Comparison of ENCODE assay signal across 10 mouse cellular contexts in the genomic region with DNA sequence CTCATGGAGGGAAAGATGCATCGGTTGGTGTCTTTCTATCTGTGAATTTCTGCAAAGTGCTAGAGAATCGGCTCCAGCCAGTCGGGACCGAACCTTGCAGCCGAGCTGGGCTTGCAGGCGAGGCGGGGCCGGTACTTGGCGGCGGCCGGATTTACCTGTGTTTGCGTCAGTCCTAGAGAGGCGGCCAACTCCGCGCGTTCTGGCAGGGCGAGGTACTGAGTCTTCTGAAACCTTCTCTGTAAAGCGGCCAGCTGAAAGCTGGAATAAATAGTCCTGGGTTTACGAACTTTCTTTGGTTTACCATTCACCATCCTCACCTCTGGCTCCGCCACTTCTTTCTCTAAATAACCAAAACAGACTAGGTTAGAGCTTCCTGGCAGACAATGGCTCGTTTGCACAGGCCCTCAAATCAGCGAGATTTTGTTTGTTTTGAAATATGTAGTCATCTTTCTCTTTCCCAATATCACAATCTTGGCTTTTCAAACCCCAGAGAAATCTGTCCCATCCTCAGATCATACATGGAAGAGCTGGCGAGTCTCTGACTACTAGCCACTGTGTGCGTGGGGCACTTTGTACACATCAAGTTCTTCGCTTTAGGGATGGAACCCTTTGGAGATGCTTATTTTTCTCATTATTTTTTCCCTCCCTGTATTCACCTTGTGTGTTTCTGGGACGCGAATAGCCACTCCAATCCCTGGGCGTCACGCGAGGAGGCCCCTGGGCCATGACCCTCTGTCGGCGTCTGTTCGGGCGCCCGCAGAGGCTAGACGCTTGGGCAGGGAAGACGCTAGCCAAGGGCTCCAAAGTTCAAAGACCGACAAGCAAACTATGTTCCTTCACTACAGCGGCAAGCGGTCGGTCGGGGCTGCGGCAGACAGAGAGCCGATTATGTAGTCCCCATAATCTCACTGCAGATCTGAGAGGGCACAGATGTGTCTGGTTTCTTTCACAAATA. TPM values are rescaled to one million over a fixed set of nuclear protein-coding genes. Genes with fewer than 3 reads are reported as not detected.
DNase-seq lines count a peak whose midpoint lies in the region; ATAC-seq and TF ChIP-seq lines count a peak whose summit lies in the region.
"Had no signal": no experiment of that assay in that cellular context is flagged by ENCODE, and none has a peak within 500 bp of the region (broad histone marks: within the 10 kb centered on the region; RNA-seq: fewer than 3 reads in every experiment).

No protein-coding gene starts in this region.

- H3K27me3 ChIP-seq in liver, adult 2 months (ENCODE audit: control insufficient read depth, insufficient read depth, low read length), result peaks cover 37% of the 10 kb centered on the region
- H3K27me3 ChIP-seq in liver, embryonic 12.5 days (replicated peaks), result peaks cover 98% of the 10 kb centered on the region
- H3K27me3 ChIP-seq in forebrain, postnatal 0 days (ENCODE audit: insufficient read depth, low read length), result peaks cover 30% of the 10 kb centered on the region

- H3K4me3 ChIP-seq in liver, adult 2 months (ENCODE audit: insufficient read depth, low read depth, low read length), result no peak overlapping the region
- H3K4me3 ChIP-seq in liver, embryonic 12.5 days, result no peak overlapping the region
- peak overlapping the region; percentile 57 for H3K4me3 ChIP-seq in forebrain, postnatal 0 days (ENCODE audit: low read depth, low read length)
- H3K4me3 ChIP-seq in olfactory bulb, adult 2 months (ENCODE audit: insufficient read depth, low read depth, low read length), result peak overlapping the region; percentile 97

- no peaks in the 10 kb centered on the region for H3K36me3 ChIP-seq in liver, adult 2 months (ENCODE audit: control insufficient read depth, insufficient read depth, low read length)
- H3K36me3 ChIP-seq in liver, embryonic 12.5 days, result no peaks in the 10 kb centered on the region
- no peaks in the 10 kb centered on the region for H3K36me3 ChIP-seq in forebrain, postnatal 0 days (ENCODE audit: insufficient read depth)

- no peak overlapping the region for H3K9ac ChIP-seq in liver, adult 2 months (ENCODE audit: low read depth, low read length)
- H3K9ac ChIP-seq in liver, embryonic 12.5 days, result no peak overlapping the region
- peak overlapping the region; percentile 63 for H3K9ac ChIP-seq in forebrain, postnatal 0 days

- no peak for TF ChIP-seq CTCF in liver, adult 2 months (IDR thresholded peaks at IDR 0.05; ENCODE audit: low read depth, low read length)
- TF ChIP-seq CTCF in forebrain, postnatal 0 days (IDR thresholded peaks at IDR 0.05; ENCODE audit: low read depth), result no peak
- TF ChIP-seq CTCF in olfactory bulb, adult 2 months (IDR thresholded peaks at IDR 0.05; ENCODE audit: insufficient read depth, low read depth, low read length), result no peak

- H3K4me2 ChIP-seq in liver, embryonic 12.5 days, result no peak overlapping the region
- peak overlapping the region; percentile 61 for H3K4me2 ChIP-seq in forebrain, postnatal 0 days (ENCODE audit: low read depth)

- H3K27ac ChIP-seq in liver, adult 2 months (replicated peaks; ENCODE audit: insufficient read depth, low read depth, low read length), result no peak overlapping the region
- no peak overlapping the region for H3K27ac ChIP-seq in liver, embryonic 12.5 days
- H3K27ac ChIP-seq in forebrain, postnatal 0 days (ENCODE audit: low read depth, low read length), result peak overlapping the region; percentile 89
- H3K27ac ChIP-seq in olfactory bulb, adult 2 months (ENCODE audit: insufficient read depth, low read depth, low read length), result peak overlapping the region; percentile 99
- H3K27ac ChIP-seq: kidney, postnatal 0 days had no signal

- peaks cover 6% of the 10 kb centered on the region for H3K4me1 ChIP-seq in liver, adult 2 months (ENCODE audit: control insufficient read depth, insufficient read depth, low read length)
- H3K4me1 ChIP-seq in liver, embryonic 12.5 days, result peaks cover 6% of the 10 kb centered on the region
- H3K4me1 ChIP-seq in forebrain, postnatal 0 days (ENCODE audit: insufficient read depth), result no peaks in the 10 kb centered on the region
- H3K4me1 ChIP-seq in olfactory bulb, adult 2 months (ENCODE audit: control insufficient read depth, insufficient read depth, low read length), result peaks cover 9% of the 10 kb centered on the region; the same call in 1 of the 2 replicates

- DNase-seq in frontal cortex, postnatal 36 days (ENCODE audit: low spot score in 2 of 2), result peak; percentile 11 to 31
- no peak for DNase-seq in frontal cortex, postnatal 10 days (ENCODE audit: low spot score in 2 of 2)
- peak; percentile 59 for DNase-seq in liver, adult 2 months (ENCODE audit: extremely low read depth, low read depth, low spot score)
- DNase-seq in forebrain, postnatal 0 days, result peak; percentile 65
- no peak for DNase-seq in layer of hippocampus, adult 18-20 months (ENCODE audit: low spot score in 2 of 2)
- no peak for DNase-seq in gastrocnemius, postnatal 4 days (ENCODE audit: low spot score in 2 of 2)
- DNase-seq: lung, postnatal 10 days had no signal

- no peak for TF ChIP-seq POLR2A in liver, adult 2 months (IDR thresholded peaks at IDR 0.05; ENCODE audit: extremely low read depth, insufficient read depth, low read length)
- no peak for TF ChIP-seq POLR2A in olfactory bulb, adult 2 months (IDR thresholded peaks at IDR 0.05; ENCODE audit: insufficient read depth, low read depth, low read length)

- ATAC-seq in liver, embryonic 12.5 days, result no peak
- ATAC-seq in forebrain, postnatal 0 days, result no peak

- no peaks in the 10 kb centered on the region for H3K9me3 ChIP-seq in liver, embryonic 12.5 days (replicated peaks)
- H3K9me3 ChIP-seq in forebrain, postnatal 0 days (ENCODE audit: low read length), result no peaks in the 10 kb centered on the region

- WGBS in liver, adult 2 months, result 3% methylated on average over 44 of the region's 44 CpGs
- WGBS in liver, embryonic 12.5 days (ENCODE audit: insufficient replicate concordance), result 4% methylated on average over 43 of the region's 44 CpGs
- WGBS in forebrain, postnatal 0 days, result 3% methylated on average over 44 of the region's 44 CpGs
- 1% methylated on average over 44 of the region's 44 CpGs for WGBS in olfactory bulb, adult 2 months

- no peaks in the 10 kb centered on the region for H3K79me2 ChIP-seq in liver, adult 2 months (ENCODE audit: control insufficient read depth, insufficient read depth, low read length)

RNA-seq across cellular contexts. Expression of gene Dlx5, which starts 2.2 kb away (rescaled TPM):
- not detected in 2 replicates for total RNA-seq in liver, adult 2 months (2014; rRNA removed)
- polyA plus RNA-seq in liver, adult 2 months (2012; rRNA removed), result not detected in 2 replicates
- 0.12 TPM in 1 of 2 replicates, not detected in the other for polyA plus RNA-seq in liver, embryonic 12.5 days (2016; fragmentation: Nextera tagmentation; extraction: Ambion mirVana)
- total RNA-seq in forebrain, postnatal 0 days (2014; rRNA removed), result 6.5 and 12.9 TPM in 2 replicates
- polyA plus RNA-seq in forebrain, postnatal 0 days (2015; fragmentation: Nextera tagmentation; extraction: Ambion mirVana), result 47.2 and 51.3 TPM in 2 replicates
- not detected in 2 replicates for polyA plus RNA-seq in olfactory bulb, adult 2 months (2012; ENCODE audit: insufficient read depth, insufficient read length, low replicate concordance, missing spikeins)
- 1 to 10 TPM; 6.1 TPM for total RNA-seq in layer of hippocampus, adult 18-20 months (2021)
- total RNA-seq in gastrocnemius, postnatal 4 days (2021), result under 1 TPM in 1 of 2 experiments, not detected in 1; 0.20 TPM

RNA-seq across cellular contexts. Expression of gene Dlx6, which starts 16.5 kb away (rescaled TPM):
- total RNA-seq in liver, adult 2 months (2014; rRNA removed), result not detected in 2 replicates
- polyA plus RNA-seq in liver, adult 2 months (2012; rRNA removed), result not detected in 2 replicates
- not detected in 2 replicates for polyA plus RNA-seq in liver, embryonic 12.5 days (2016; fragmentation: Nextera tagmentation; extraction: Ambion mirVana)
- 19.7 and 28.9 TPM in 2 replicates for total RNA-seq in forebrain, postnatal 0 days (2014; rRNA removed)
- 3.7 and 4.9 TPM in 2 replicates for polyA plus RNA-seq in forebrain, postnatal 0 days (2015; fragmentation: Nextera tagmentation; extraction: Ambion mirVana)
- polyA plus RNA-seq in olfactory bulb, adult 2 months (2012; ENCODE audit: insufficient read depth, insufficient read length, low replicate concordance, missing spikeins), result not detected in 2 replicates
- 1 to 10 TPM; 7.5 to 9.1 TPM for total RNA-seq in layer of hippocampus, adult 18-20 months (2021)
- total RNA-seq in gastrocnemius, postnatal 4 days (2021), result not detected
- polyA plus RNA-seq: kidney, postnatal 0 days had no signal

Comparison
In these comparisons a context has a peak if more than half of its experiments do, and no peak if none do; other contexts are left out.
1. DNase-seq: peak in frontal cortex, postnatal 36 days (2 of 2), liver, adult 2 months (single experiment) and forebrain, postnatal 0 days (single experiment); none in frontal cortex, postnatal 10 days (0 of 2), layer of hippocampus, adult 18-20 months (0 of 2) and gastrocnemius, postnatal 4 days (0 of 2).
2. H3K27ac ChIP-seq: peak in forebrain, postnatal 0 days (single experiment) and olfactory bulb, adult 2 months (single experiment); none in liver, adult 2 months (single experiment) and liver, embryonic 12.5 days (single experiment).
3. H3K4me3 ChIP-seq: peak in forebrain, postnatal 0 days (single experiment) and olfactory bulb, adult 2 months (single experiment); none in liver, adult 2 months (single experiment) and liver, embryonic 12.5 days (single experiment).